Mouse (Mus musculus) hindbrain, embryonic 13.5 days (tissue): ENCODE data around the gene Klc3. TPM values are rescaled to one million over a fixed set of nuclear protein-coding genes. Genes with fewer than 3 reads are reported as not detected.

ENCODE experiments used
- ATAC-seq: fragments of 200-750 bp; cut with Nextera tagmentation; 2 replicates; pipeline ENCODE4 v1.8.0; 2017; ENCODE audit warnings: moderate TSS enrichment; ENCODE audit not compliant: low FRiP score
- H3K27ac ChIP-seq: fragments of 300-500 bp; sonication (generic); 2 replicates; pipeline ENCODE4 v1.5.1; 2015; ENCODE audit warnings: inconsistent platforms, mild to moderate bottlenecking, moderate library complexity
- H3K27me3 ChIP-seq: fragments of 300-500 bp; sonication (generic); 2 replicates; pipeline ENCODE4 v1.6.1; 2015; ENCODE audit warnings: mild to moderate bottlenecking, inconsistent platforms
- H3K36me3 ChIP-seq: fragments of 300-500 bp; sonication (generic); 2 replicates; pipeline ENCODE4 v1.6.1; 2015; ENCODE audit warnings: mild to moderate bottlenecking, inconsistent platforms
- H3K4me1 ChIP-seq: fragments of 300-500 bp; sonication (generic); replicated peaks from 2 replicates; pipeline ENCODE4 v1.6.1; 2015; ENCODE audit warnings: inconsistent platforms
- H3K4me2 ChIP-seq: fragments of 300-500 bp; sonication (generic); 2 replicates; pipeline ENCODE4 v1.6.1; 2015; ENCODE audit warnings: inconsistent platforms, mild to moderate bottlenecking, moderate library complexity
- H3K4me3 ChIP-seq: fragments of 300-500 bp; sonication (generic); 2 replicates; pipeline ENCODE4 v1.5.1; 2015; ENCODE audit warnings: mild to moderate bottlenecking, inconsistent platforms
- H3K9ac ChIP-seq: fragments of 300-500 bp; sonication (generic); 2 replicates; pipeline ENCODE4 v1.6.1; 2015; ENCODE audit warnings: mild to moderate bottlenecking, inconsistent platforms
- H3K9me3 ChIP-seq: fragments of 300-500 bp; sonication (generic); 2 replicates; pipeline ENCODE4 v1.6.1; 2016; ENCODE audit warnings: inconsistent platforms
- WGBS: fragments of 180-500 bp; shearing (Covaris S2); methylation state at CpG from one replicate; pipeline ENCODE4 v1.1.7; 2015; 5-methylcytosine and 5-hydroxymethylcytosine counted together
- polyA plus RNA-seq: library from polyadenylated mRNA; unstranded; fragments of >200 nt; fragmentation: Nextera tagmentation; extraction: Ambion mirVana; gene quantifications from 2 replicates; pipeline ENCODE4 v1.2.1, GENCODE M21; 2015

Gene Klc3
- polyA plus RNA-seq, 1 experiment from 2014 or later = 2.1 TPM

GRCm38 (mm10) chr7:19404476-19404875 lies 572 bp upstream of the Klc3 start, which contains the start of gene Ckm:
Ckm (plus strand) TSS chr7:19404776.
- peaks cover 79% of the 10 kb centered on the region for H3K27me3 ChIP-seq
- H3K9me3 ChIP-seq = peaks cover 5% of the 10 kb centered on the region; the same call in 1 of the 2 replicates
- H3K36me3 ChIP-seq = no peaks in the 10 kb centered on the region
- H3K27ac ChIP-seq = no peak within 1 kb of the TSS
- H3K9ac ChIP-seq = peak within 1 kb of the TSS; percentile 72
- H3K4me2 ChIP-seq = peak within 1 kb of the TSS; percentile 92
- no peak for ATAC-seq
- H3K4me1 ChIP-seq = peaks cover 16% of the 10 kb centered on the region
- peak within 1 kb of the TSS; percentile 52 for H3K4me3 ChIP-seq
- WGBS = 55% methylated on average over 7 of the region's 7 CpGs

GRCm38 (mm10) chr7:19402535-19403112 lies 1.3 kb downstream of the Klc3 start:
- Histone ChIP-seq H3K9ac (no peak overlapping the region), H3K4me2 (no peak overlapping the region), H3K4me3 (no peak overlapping the region), H3K27ac (no peak overlapping the region), H3K9me3 (peaks cover 5% of the 10 kb centered on the region; the same call in 1 of the 2 replicates), H3K36me3 (no peaks in the 10 kb centered on the region), H3K27me3 (peaks cover 83% of the 10 kb centered on the region), H3K4me1 (peaks cover 19% of the 10 kb centered on the region)
- 68% methylated on average over 9 of the region's 9 CpGs for WGBS
- no peak for ATAC-seq

DNA sequence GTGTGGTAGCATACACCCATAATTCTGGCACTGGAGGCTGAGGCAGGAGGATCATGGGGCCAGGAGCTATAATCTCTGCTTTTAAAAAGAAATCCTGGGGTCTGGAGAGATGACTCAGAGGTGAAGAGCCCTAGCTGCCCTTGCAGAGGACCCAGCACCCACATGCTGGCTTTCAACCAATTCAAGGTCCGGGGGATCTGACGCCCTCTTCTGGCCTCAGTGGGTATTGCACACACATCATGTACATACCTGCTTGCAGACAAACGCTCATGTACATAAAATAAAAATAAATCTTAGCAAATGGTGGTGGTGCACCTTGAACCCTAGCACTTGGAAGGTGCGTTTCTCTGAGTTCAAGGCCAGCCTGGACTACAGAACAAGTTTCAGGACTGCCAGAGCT lies 3.0 kb downstream of the Klc3 start:
- 86% methylated on average over 4 of the region's 4 CpGs for WGBS
- peaks cover 19% of the 10 kb centered on the region for H3K4me1 ChIP-seq
- H3K4me2 ChIP-seq = no peak overlapping the region
- no peak overlapping the region for H3K4me3 ChIP-seq
- H3K27me3 ChIP-seq = peaks cover 71% of the 10 kb centered on the region
- ATAC-seq = no peak
- H3K36me3 ChIP-seq = peaks cover under 1% of the 10 kb centered on the region; the same call in 1 of the 2 replicates
- peaks cover 5% of the 10 kb centered on the region; the same call in 1 of the 2 replicates for H3K9me3 ChIP-seq
- H3K27ac ChIP-seq = no peak overlapping the region
- H3K9ac ChIP-seq = no peak overlapping the region

GRCm38 (mm10) chr7:19399496-19400280 lies 4.2 kb downstream of the Klc3 start:
- Histone ChIP-seq H3K4me2 (peak overlapping the region; percentile 47), H3K36me3 (peaks cover 13% of the 10 kb centered on the region), H3K4me1 (peaks cover 19% of the 10 kb centered on the region), H3K27me3 (peaks cover 60% of the 10 kb centered on the region), H3K4me3 (peak overlapping the region; percentile 19), H3K9me3 (peaks cover 5% of the 10 kb centered on the region; the same call in 1 of the 2 replicates), H3K27ac (no peak overlapping the region), H3K9ac (peak overlapping the region; percentile 58; the same call in 1 of the 2 replicates)
- WGBS = 3% methylated on average over 27 of the region's 27 CpGs
- ATAC-seq = 0 out of 2 replicates have a peak, but pooled peaks have one; percentile 8

DNA sequence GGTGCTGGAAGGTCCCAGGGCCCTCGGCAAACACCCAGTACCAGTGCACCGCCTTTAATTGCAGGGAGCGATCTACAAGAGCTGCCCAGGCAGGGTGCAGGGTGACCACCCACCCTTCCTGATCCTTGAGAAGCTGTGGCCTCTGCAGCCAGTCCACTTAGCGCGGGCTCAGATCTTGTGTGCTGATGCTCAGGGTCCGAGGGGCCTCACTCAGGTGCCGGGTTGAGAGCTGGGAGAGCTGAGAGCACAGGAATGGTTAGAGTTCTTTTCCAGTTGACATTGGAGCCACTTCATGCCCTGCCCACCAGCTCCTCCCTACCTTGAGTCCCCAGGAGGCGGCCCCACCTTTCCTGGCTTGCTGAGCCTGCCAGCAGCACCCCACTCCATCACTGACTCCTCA lies 9.4 kb downstream of the Klc3 start:
- Histone ChIP-seq H3K9me3 (no peaks in the 10 kb centered on the region), H3K36me3 (peaks cover 65% of the 10 kb centered on the region), H3K27me3 (peaks cover 8% of the 10 kb centered on the region), H3K4me3 (no peak overlapping the region), H3K4me1 (peaks cover 7% of the 10 kb centered on the region), H3K27ac (no peak overlapping the region), H3K4me2 (no peak overlapping the region), H3K9ac (no peak overlapping the region)
- WGBS = 91% methylated on average over 8 of the region's 8 CpGs
- ATAC-seq = no peak

GRCm38 (mm10) chr7:19388699-19389413 lies 15.0 kb downstream of the Klc3 start:
- Histone ChIP-seq H3K9me3 (no peaks in the 10 kb centered on the region), H3K27ac (peak overlapping the region; percentile 78), H3K27me3 (no peaks in the 10 kb centered on the region), H3K9ac (peak overlapping the region; percentile 29; the same call in 1 of the 2 replicates), H3K36me3 (peaks cover 99% of the 10 kb centered on the region), H3K4me1 (peaks cover 23% of the 10 kb centered on the region), H3K4me3 (no peak overlapping the region), H3K4me2 (no peak overlapping the region)
- 0 out of 2 replicates have a peak, but pooled peaks have one; percentile 16 for ATAC-seq
- 58% methylated on average over 9 of the region's 10 CpGs for WGBS

DNA sequence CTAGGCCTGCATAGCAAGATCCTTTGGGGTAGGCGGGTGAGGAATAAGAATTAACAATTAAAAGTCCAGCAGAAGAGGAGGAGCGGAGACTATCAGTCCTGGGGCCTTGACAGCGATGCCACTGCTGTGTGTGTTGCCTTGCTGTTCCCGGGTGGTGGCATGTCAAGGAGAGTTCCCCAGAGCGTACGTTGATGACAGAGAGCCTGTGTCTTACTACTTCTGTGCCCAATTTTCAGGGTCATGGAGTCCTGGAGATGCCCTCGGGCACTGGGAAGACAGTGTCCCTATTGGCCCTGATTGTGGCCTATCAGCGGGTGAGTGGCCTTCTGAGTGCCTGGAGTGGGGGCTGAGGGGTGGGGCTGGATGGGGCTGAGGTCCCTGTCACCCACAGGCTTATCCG lies 20.2 kb downstream of the Klc3 start:
- Histone ChIP-seq H3K9me3 (no peaks in the 10 kb centered on the region), H3K36me3 (peaks cover 49% of the 10 kb centered on the region), H3K4me1 (peaks cover 28% of the 10 kb centered on the region), H3K27me3 (no peaks in the 10 kb centered on the region), H3K4me3 (peak overlapping the region; percentile 97; the same call in 1 of the 2 replicates), H3K4me2 (peak overlapping the region; percentile 82), H3K27ac (no peak overlapping the region), H3K9ac (peak overlapping the region; percentile 91; the same call in 1 of the 2 replicates)
- ATAC-seq = no peak
- 90% methylated on average over 9 of the region's 9 CpGs for WGBS

DNA sequence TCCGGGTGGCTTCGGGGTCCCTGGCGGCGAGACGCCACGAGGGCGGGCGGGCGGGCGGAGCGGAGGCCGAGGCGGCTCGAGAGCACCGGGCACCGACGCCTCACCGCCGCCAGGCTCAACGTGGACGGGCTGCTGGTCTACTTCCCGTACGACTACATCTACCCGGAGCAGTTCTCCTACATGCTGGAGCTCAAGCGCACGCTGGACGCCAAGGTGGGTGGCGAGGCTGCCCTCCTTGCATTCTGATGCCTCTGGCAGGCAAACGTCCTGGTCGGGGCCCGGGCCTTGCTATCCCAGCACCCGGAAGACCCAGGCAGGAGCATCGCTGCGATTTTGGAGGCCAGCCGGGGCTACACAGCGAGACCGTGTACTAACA lies 21.8 kb downstream of the Klc3 start:
- peaks cover 42% of the 10 kb centered on the region for H3K36me3 ChIP-seq
- under 1% methylated on average over 37 of the region's 37 CpGs for WGBS
- H3K27ac ChIP-seq = peak overlapping the region; percentile 74
- H3K4me2 ChIP-seq = peak overlapping the region; percentile 82
- H3K4me1 ChIP-seq = peaks cover 21% of the 10 kb centered on the region
- no peaks in the 10 kb centered on the region for H3K9me3 ChIP-seq
- peak overlapping the region; percentile 97 for H3K4me3 ChIP-seq
- H3K9ac ChIP-seq = peak overlapping the region; percentile 91
- no peaks in the 10 kb centered on the region for H3K27me3 ChIP-seq
- ATAC-seq = peak; percentile 66; the same call in 1 of the 2 replicates

- Histone ChIP-seq H3K9ac (peak within 1 kb of the TSS; percentile 91), H3K9me3 (no peaks in the 10 kb centered on the region), H3K4me1 (peaks cover 21% of the 10 kb centered on the region), H3K27ac (peak within 1 kb of the TSS; percentile 74), H3K27me3 (no peaks in the 10 kb centered on the region), H3K36me3 (peaks cover 36% of the 10 kb centered on the region), H3K4me3 (peak within 1 kb of the TSS; percentile 97), H3K4me2 (peak within 1 kb of the TSS; percentile 82)
- WGBS = 7% methylated on average over 48 of the region's 48 CpGs
- peak; percentile 94 for ATAC-seq
These were observed 22.3 kb downstream of the Klc3 start, which contains the start of gene Ercc2 for GRCm38 (mm10) chr7:19381377-19382165. Ercc2 (plus strand) TSS chr7:19382010.

DNA sequence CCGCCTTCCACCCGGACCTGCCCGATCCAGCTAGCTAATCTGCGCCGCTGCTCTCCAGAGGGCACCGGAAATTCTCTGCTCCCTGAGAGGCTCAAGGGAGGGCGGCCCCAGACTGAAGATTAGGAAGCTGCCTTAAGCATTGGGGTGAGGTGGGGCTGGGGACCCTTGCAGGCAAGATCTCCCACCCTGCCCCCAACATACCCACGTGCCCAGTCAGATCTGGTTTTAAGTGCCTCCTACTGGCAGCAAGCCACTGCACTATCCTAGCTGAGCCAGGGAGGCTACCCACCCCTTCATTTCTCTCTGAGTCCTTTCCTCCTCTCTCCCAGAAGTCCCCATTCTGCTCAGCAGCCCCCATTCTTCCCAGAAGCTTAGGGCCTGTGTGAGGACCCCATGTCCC lies 25.9 kb downstream of the Klc3 start:
- Histone ChIP-seq H3K36me3 (peaks cover 7% of the 10 kb centered on the region; the same call in 1 of the 2 replicates), H3K4me2 (no peak overlapping the region), H3K27ac (no peak overlapping the region), H3K9me3 (no peaks in the 10 kb centered on the region), H3K4me3 (no peak overlapping the region), H3K27me3 (no peaks in the 10 kb centered on the region), H3K4me1 (peaks cover 8% of the 10 kb centered on the region), H3K9ac (0 out of 2 replicates have a peak overlapping the region, but pooled peaks have one; percentile 19)
- WGBS = 77% methylated on average over 8 of the region's 8 CpGs
- ATAC-seq = no peak

DNA sequence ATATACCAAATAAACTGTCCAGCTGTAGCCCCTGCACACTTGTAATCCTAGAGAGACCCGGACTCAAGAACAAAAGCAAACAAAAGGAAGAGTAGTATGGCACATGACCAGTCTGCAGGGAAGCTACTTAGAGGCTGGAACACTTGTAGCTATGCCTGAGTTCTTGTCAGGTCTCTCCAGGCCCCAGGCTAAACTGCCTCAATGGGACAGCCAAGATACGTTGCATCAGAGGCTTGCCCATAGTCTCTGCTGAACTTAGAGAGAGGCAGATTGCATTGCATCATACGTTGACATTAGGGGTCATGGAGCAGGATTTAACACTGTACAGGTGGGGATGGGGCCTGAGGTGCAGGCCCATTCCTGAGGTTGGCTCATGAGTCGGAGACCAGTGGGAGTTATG lies 27.9 kb downstream of the Klc3 start:
- Histone ChIP-seq H3K9me3 (no peaks in the 10 kb centered on the region), H3K4me2 (no peak overlapping the region), H3K9ac (no peak overlapping the region), H3K27ac (no peak overlapping the region), H3K36me3 (peaks cover 7% of the 10 kb centered on the region; the same call in 1 of the 2 replicates), H3K27me3 (no peaks in the 10 kb centered on the region), H3K4me3 (no peak overlapping the region), H3K4me1 (no peaks in the 10 kb centered on the region)
- 90% methylated on average over 4 of the region's 4 CpGs for whole genome bisulfite sequencing
- ATAC-seq = no peak
